Mouse (Mus musculus) lung, postnatal 0 days (tissue): ENCODE measurements around the gene Esrrb.

Experiments used
- CTCF ChIP-seq: IDR thresholded peaks from 2 replicates; pipeline ENCODE4 v1.5.1; 2016; ENCODE audit warnings: antibody characterized with exemption, mild to moderate bottlenecking
- EP300 ChIP-seq: IDR thresholded peaks from 2 replicates; pipeline ENCODE4 v1.6.1; 2016; ENCODE audit warnings: antibody characterized with exemption, mild to moderate bottlenecking, control low read depth

DNA sequence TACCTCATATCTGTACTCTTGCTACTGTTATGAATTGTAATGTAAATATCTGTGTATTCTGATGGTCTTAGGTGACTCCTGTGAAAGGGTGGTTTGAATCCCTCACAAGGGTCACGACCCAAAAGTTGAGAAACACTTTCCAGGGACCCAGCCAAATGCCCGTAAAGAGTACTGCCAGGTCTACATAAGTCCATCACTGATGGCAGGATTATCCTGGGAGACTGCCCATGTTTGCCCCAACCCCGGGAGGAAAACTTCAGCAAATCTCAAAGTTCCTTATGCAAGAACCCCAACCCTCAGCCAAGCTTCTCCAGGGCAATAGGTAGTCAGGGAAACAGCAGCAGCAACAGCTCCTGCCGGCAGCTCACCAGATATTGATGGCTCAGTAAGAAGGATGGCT lies 178.6 kb downstream of the Esrrb start:
- TF ChIP-seq CTCF, result no peak
- TF ChIP-seq EP300, result no peak
